Mouse (Mus musculus): Measurements from ENCODE around the gene Rarres2.
"Not testable (repeated sequence)": the region's sequence is repeated elsewhere in the genome, so short reads cannot be mapped to it uniquely, and the experiment has no call there.

Rarres2 gene

GRCm38 (mm10) chr6:48540721-48541120 is 31.9 kb downstream of the Rarres2 start:
- no peak for DNase-seq (ENCODE audit: low read depth)

- no peak for DNase-seq (ENCODE audit: low read depth)
Measured at GRCm38 (mm10) chr6:48539860-48540259, 32.7 kb downstream of the Rarres2 start.

GRCm38 (mm10) chr6:48538841-48539737 is 33.5 kb downstream of the Rarres2 start:
- DNase-seq (ENCODE audit: low read depth) = peak; percentile 83

- DNase-seq (ENCODE audit: low read depth) = no peak
Measured at GRCm38 (mm10) chr6:48537105-48537954, 35.3 kb downstream of the Rarres2 start, which contains the start of gene Atp6v0e2. Gene Atp6v0e2, plus strand, starts transcription at chr6:48537615.

GRCm38 (mm10) chr6:48536091-48536490 is 36.5 kb downstream of the Rarres2 start:
- DNase-seq (ENCODE audit: low read depth) = peak; percentile 80

GRCm38 (mm10) chr6:48534913-48535312 is 37.7 kb downstream of the Rarres2 start:
- no peak for DNase-seq (ENCODE audit: low read depth)

GRCm38 (mm10) chr6:48533475-48533874 is 39.1 kb downstream of the Rarres2 start:
- DNase-seq (ENCODE audit: low read depth) = no peak

- DNase-seq (ENCODE audit: low read depth) = peak; percentile 56
Measured at GRCm38 (mm10) chr6:48530862-48531261, 41.7 kb downstream of the Rarres2 start.

- peak; percentile 92 for DNase-seq (ENCODE audit: low read depth)
Measured at GRCm38 (mm10) chr6:48529871-48530440, 42.6 kb downstream of the Rarres2 start.

- peak; percentile 50 for DNase-seq (ENCODE audit: low read depth)
Measured at GRCm38 (mm10) chr6:48529261-48529660, 43.3 kb downstream of the Rarres2 start.

GRCm38 (mm10) chr6:48527901-48528300 is 44.7 kb downstream of the Rarres2 start:
- DNase-seq (ENCODE audit: low read depth) = peak; percentile 61

GRCm38 (mm10) chr6:48524882-48525281 is 47.7 kb downstream of the Rarres2 start:
- not testable (repeated sequence) for DNase-seq (ENCODE audit: low read depth)
